Mouse (Mus musculus): Measurements from ENCODE around the gene Nek8.
"Not testable (repeated sequence)": the region's sequence is repeated elsewhere in the genome, so short reads cannot be mapped to it uniquely, and the experiment has no call there.

Nek8 gene

DNA sequence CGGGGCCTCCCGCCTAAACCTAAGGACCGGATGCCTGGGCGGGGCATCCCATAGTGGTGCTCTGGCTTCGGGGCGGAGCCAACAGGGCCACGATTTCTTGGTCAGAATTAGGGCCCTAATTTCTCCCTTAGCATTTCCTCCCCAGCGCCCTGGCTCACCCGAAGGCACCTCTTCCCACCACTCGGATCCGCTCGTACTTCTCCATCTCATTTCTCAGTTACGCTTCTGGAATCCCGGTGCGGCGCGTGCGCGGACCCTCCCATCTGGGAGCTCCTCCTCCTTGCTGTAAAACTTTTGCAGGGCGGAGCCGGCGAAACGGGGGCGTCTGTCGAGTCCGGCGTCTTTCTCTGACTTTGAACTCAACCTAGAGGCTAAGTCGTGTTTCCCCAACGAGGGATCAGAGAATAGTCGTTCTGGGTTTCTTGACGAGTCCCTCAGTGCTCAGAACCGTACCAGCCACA is at the start of gene Nek8, which contains the start of gene Tlcd1:
Gene Nek8 (minus strand): TSS at position 274 of the 461 bp plus-strand sequence.
Gene Tlcd1 (plus strand): TSS at position 310 of the 461 bp plus-strand sequence.
- DNase-seq = peak; percentile 80

- no peak for DNase-seq
Measured at GRCm38 (mm10) chr11:78223586-78223985, 47.1 kb upstream of the Nek8 start.

DNA sequence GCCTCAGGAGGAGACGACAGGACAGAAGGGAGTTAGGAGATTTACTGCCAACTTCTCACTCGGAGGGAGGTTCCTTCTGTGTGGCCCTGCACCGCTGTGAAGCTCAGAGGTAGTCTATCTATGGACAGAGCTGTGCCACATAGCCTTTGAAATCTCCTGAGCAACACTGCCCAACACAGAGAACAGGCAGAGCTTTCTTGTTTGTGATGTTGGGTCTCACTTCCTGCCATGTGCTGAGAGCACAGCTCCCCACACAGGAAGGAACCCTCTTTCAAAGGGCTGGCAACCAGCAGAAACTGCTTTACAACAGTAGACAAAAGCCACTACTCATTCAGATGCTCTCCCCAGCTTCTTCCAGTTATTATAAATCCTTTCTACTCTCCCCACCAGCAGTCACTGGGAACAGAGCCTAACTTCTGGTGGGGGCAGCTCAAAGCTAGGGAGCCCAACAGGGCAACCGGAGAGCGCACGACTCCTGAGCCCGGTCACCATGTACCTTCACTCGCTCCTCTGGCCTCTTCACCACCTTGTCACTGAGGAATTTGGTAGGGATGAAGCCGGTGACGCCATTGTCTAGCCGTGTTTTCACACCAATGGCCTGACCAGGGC is 39.3 kb upstream of the Nek8 start:
- no peak for DNase-seq

- no peak for DNase-seq
Measured at GRCm38 (mm10) chr11:78213086-78213817, 36.8 kb upstream of the Nek8 start.

- no peak for DNase-seq
Measured at GRCm38 (mm10) chr11:78211513-78211912, 35.0 kb upstream of the Nek8 start.

GRCm38 (mm10) chr11:78210615-78211014 is 34.1 kb upstream of the Nek8 start:
- DNase-seq = no peak

DNA sequence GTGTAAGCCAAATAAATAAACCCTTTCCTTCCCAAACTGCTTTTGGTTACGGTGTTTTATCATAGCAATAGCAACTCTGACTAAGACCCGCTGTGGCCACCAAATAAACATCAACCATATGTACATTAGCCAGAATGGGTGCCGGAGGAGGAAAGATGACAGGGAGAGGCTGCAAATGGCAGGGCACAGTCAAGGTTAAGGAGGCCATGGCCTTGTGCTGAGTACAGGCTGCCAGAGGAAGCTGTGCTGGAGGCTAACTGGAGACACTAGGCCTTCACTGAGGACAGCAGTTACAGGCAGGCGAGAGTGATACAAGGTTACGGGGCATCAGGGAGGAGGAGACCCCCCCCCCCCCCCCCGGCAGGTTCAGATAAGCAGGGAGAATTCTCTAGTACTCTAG is 33.4 kb upstream of the Nek8 start:
- no peak for DNase-seq

DNA sequence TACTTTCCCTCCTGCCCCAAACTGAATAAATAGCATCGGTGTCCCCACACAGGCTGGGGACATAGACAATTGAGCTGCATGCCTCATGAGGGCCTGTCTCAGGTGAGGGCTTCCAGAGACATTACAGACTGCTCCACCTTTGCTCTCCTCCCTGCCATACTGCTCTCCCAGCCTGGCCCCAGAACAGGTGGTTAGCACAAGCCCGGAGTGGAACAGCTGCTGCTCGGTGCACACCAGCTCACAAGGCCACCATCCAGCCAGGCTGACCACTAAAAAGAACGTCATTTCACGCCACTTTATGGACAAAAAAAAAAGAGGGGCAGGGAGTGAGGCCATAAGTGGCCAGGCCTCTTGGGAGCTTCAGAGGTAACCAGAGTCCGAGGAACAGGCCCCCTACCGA is 30.7 kb upstream of the Nek8 start:
- DNase-seq = no peak

DNA sequence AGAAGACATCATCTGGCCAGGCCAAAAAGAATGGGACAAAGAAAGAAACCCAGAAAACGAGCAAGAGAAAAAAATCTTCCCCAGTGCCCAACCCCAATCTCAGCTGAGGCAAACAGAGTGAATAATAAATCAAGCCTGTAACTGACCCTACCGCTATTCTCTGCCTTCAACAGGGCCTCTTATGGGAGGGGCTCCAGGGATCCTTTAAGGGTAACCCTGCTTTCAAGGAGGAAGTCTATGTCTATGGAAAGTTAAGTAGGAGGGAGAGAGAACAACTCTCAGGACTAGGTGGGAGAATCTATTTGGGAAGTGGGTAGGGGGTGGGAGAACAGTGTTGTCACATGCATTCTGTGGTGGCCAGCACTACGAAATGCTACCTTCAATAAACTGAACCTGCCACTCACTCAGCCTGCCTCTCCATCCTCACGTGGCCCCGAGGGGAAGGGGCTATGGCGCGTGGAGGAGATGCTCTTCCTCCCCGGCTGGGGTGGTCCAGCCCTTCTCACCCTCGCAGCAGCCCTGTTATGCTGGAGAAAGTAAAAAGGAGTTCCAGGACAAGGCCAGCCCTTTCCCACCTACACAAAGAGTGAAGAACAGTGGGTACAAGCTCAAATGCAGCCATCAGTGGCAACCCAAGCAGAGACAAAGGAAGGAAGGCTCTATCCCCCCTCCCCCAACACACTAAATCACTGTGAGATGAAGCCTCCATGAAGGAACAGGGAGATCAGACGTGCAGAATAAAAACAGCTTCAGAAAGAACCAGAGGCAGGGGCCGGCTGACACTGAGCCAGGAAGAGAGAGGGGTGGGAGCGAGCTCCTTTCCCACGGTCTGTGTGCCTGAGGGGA is 29.1 kb upstream of the Nek8 start:
- no peak for DNase-seq

DNA sequence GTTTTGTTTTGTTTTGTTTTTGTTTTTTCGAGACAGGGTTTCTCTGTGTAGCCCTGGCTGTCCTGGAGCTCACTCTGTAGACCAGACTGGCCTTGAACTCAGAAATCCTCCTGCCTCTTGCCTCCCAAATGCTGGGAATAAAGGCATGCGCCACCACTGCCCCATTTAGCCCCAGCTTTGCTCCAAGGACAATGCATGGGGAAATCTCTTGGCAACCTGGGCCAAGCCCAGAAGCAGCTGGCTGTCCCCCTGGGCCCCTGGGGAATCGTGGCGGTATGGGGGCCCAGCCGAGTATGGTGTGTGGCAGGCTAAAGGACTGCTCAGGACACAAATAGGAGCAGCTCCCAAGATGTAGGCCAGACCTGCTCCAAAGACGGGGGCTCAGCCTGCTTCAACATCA is 27.8 kb upstream of the Nek8 start:
- no peak for DNase-seq

DNA sequence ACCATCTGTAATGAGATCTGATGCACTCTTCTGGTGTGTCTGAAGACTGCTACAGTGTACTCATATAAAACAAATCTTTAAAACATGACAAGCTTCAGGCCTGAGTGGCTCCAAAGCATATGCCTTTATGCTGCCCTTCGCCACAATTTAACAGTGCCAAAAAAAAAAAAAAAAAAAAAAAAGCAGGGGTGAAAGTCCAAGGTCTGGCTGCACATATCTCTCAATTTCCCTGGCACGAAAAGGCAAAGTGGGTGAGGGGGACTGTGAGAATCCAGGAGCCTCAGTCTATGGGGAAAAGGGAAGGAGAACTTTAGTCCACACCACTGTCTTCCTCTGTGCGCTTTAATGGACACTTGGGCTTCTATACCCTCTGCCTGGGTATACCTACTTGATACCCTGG is 25.9 kb upstream of the Nek8 start:
- DNase-seq = no peak

- DNase-seq = no peak
Measured at GRCm38 (mm10) chr11:78195101-78195863, 18.8 kb upstream of the Nek8 start.

DNA sequence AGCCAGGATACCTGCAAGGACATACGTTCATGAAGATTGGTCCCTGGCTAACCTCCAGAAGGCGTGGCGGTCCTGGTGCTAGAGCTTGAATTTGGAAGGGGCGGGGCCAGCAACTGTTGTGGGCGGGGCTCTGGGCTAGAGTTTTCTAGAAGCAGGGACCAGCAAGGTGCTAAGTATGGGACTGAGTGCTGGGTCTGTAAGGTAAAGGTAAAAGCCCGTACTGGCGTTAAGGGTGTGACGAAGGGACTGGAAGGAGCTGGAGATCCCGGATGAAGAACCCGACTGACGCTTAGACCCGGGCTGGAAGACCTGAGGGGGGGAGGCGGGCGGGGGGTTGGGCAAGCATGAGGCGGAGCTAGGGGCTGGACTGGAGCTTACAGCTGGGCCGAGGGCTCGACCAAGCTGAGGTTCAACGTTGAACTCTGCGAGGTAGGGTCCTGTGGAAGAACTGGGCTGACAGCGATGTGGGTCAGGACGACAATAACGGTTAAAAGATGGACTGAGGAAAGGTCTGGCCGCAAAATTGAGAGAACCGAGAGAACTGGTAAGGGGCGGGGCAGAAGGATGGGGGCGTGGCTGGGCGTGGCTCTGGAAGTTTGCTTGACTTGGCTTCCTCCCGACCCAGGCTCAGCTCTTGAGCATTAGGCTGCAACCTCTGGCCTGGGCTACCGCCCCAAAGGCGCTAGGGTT is 18.1 kb upstream of the Nek8 start:
- DNase-seq = no peak

DNA sequence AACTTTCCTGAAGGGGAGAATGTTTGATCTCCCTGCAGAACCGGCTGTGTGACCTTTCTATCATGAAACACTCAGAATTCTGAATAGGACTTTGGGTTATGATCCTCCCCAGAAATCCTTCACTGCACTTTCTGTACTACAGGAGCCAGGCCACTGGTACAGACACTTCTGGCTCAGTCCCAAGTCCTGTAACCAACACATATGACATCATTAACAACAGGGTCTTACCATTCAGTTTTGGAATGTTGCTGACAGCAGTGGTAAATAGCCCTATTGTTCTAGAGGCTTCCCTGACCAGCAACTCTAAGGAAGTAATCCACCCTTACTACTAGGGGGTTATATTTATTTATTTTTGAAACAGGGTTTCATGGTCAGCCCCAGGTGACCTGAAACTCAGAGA is 16.6 kb upstream of the Nek8 start, which contains the start of gene Proca1:
Gene Proca1 (plus strand): TSS at position 280 of the 400 bp plus-strand sequence.
- no peak for DNase-seq

DNA sequence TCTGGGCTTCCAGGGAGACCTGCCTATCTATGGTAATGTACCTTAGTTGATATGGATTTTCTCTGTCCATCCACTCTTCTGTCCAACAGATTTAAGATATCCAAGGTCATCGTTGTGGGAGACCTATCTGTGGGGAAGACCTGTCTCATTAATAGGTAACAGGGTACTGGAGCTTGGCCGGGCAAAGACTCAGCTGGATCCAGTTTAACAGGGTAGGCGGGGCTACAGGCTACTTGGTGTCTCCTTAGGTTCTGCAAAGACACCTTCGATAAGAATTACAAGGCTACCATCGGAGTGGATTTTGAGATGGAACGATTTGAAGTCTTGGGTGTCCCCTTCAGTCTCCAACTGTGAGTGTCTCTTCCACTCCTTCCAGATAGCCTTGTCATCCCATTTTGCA is 13.6 kb upstream of the Nek8 start:
- DNase-seq = no peak

- peak; percentile 68 for DNase-seq
Measured at GRCm38 (mm10) chr11:78189234-78190040, 13.0 kb upstream of the Nek8 start.

- DNase-seq = peak; percentile 64
Measured at GRCm38 (mm10) chr11:78188331-78189233, 12.1 kb upstream of the Nek8 start, which contains the start of gene Rab34. Gene Rab34, plus strand, starts transcription at chr11:78188430.

- DNase-seq = not testable (repeated sequence)
Measured at GRCm38 (mm10) chr11:78184702-78185101, 8.2 kb upstream of the Nek8 start.

- no peak for DNase-seq
Measured at GRCm38 (mm10) chr11:78183884-78184514, 7.5 kb upstream of the Nek8 start.

Measured in right cerebral cortex, adult 18-20 months (tissue).